Mouse (Mus musculus) left cerebral cortex, adult 18-20 months (tissue): ENCODE data around the gene Gm49342. TPM values are rescaled to one million over a fixed set of nuclear protein-coding genes. Genes with fewer than 3 reads are reported as not detected.
"Not testable (repeated sequence)": the region's sequence is repeated elsewhere in the genome, so short reads cannot be mapped to it uniquely, and the experiment has no call there.

Experiments
- DNase-seq, 2 experiments: peaks; one replicate each; pipeline ENCODE4 v3.0.0; 2021 to 2022; ENCODE audit warnings: low spot score in 2 of 2, mixed read lengths in 1 of 2
- total RNA-seq, 2 experiments: library from RNA; stranded (reverse); gene quantifications; 2 replicates each; pipeline ENCODE4 v1.2.3; 2021

The Gm49342 gene
- total RNA-seq, 2 experiments from 2014 or later, result 5.3 to 10.1 TPM

DNA sequence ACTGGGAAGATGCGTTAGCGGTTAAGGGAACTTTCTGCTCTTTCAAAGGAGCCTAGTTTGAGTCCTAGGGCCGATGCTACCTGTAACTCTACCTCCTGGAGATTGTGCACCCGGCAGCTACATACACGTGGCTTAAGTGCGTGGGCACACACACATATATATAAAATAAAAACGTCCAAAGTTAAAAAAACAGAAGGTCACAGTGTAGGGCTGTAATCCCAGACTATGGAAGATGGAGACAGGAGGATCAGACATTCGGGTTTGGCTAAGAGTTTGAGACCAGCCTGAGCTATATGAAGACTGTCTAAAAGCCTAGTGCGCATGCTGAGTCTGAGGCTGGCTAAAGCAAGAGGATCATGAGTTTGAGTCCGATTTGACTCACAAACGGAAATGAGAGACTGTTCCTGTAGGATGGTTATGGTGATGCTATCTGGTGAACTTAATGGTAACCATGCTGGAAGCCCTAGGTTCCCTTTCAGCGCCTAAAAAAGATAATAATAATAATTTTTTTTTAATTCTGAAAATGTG lies 12.8 kb upstream of the Gm49342 start:
- no peak for DNase-seq

DNA sequence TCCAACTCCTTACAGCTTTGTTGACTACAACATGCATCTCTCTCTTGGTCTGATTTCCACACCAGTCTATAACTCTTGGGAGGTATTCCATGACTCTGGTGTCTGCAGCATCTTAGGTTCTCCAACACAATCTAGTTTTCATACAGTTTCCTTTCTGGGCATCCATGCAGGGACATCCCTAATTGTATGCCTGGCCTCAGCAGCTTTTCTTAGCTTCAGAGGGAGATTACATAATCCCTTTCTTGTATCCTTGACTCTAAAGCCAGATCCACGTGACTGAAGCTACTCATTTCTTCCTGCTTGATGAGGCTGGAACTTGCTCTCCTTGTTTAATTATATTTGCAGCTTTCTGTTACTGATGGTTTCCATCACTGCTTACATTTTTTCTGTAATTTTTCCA lies 7.7 kb upstream of the Gm49342 start:
- DNase-seq, result no peak

DNA sequence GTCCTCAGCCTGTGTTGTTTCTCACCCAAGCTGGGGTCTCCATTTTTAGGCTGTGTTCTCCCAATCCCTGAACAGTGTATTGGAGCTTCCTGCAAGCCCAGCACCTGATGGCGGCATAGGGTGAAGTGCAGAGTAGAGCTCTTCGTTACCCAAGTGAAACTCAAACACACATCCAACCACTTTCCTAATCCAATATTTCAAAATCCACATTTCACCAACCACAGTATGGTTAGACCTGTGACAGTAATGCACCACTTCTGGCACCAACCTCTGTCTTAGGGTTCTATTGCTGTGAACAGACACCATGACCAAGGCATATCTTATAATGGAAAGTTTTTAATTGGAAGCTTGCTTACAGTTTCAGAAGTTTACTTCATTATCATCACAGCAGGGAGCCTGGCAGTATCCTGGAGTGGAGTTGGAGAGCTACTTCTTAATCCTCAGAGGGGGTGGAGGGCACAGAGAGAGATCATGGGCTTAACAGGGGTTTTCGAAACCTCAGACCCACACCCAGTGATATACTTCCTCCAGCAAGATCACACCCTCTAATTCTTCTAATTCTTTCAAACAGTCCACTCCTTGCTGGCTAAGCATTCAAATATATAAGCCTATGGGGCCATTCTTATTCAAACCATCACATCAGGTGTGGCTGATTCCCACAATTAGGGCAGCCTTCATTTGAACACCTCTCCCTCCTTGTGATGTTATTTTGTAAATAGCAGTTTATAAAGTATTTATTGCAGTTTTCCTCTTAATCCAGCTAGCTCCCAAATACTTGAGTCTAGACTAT lies 6.0 kb upstream of the Gm49342 start:
- DNase-seq, result no peak

DNA sequence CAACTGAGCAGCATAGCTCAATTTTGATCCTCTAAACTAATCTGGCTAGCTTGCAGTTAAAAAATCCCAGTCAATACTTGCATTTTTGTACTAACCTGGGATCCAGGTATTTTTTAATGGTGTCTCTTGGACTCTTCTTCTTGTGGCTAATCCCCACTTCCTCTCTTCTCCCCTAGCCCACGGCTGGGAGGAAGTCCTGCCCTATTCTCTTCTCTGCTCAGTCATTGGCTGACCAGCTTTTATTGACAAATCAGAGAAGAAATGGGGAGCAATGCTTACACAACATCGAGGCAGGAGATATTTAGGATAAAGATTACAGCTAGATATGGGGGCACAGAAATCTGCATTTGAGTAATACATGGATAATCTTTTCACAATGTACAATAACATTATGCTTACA lies 5.4 kb upstream of the Gm49342 start:
- DNase-seq, result no peak

DNA sequence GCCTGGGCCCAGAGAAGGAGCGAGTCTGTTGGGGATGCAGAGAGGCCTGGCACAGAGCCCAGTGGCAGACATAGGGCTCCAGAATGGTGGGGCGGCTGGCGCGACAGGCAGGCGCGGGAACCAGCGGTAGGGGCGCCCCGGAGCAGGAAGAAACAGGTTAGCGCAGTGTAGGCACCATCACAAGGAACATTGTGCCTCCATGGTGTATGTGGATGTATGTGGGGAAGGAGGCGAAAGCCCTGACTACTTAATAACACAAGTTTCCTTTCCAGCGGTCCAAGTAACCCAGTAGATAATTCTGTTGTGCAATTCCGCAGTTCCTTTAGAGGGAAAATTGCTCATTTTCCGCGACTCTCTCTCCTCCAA lies 334 bp downstream of the Gm49342 start:
- not testable (repeated sequence) for DNase-seq

DNA sequence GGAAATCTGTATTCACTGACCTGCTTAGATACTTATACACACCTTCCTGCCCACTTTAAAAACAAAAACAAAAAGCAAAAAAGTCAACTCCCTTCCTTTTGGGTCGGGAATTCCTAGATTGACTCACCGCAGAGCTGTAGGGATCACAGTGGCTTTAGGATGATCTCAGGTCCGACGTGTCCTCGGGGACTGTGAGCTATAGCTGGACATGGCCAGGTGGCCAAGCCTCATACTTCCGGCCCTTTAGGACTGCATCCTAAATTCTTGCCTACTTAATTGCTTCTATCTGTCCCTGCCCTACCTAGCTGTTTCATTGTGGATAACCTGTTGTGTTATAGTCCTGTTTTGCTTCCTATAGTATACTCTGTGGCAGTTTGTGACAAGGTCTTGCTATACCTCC lies 764 bp downstream of the Gm49342 start:
- DNase-seq, result not testable (repeated sequence)

DNA sequence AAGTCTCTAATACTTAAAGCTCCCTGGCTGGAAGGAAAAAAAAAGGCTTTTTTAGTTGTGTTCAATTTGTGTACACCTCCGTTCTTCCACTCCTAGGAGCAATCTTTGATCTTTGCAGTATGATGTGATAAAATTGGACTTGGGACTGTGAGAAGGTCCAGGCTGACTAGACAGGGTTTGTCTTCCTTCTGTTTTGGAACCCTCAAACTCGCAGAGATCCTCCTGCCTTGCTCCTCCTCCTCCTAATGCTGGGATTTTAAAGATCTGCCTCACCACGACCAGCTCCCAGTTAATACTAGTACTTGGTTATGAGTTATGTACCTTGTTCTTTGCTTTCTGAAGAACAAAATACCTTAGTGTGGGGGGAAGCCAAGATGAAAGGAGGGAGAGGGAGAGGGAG lies 1.2 kb downstream of the Gm49342 start:
- DNase-seq, result not testable (repeated sequence)

DNA sequence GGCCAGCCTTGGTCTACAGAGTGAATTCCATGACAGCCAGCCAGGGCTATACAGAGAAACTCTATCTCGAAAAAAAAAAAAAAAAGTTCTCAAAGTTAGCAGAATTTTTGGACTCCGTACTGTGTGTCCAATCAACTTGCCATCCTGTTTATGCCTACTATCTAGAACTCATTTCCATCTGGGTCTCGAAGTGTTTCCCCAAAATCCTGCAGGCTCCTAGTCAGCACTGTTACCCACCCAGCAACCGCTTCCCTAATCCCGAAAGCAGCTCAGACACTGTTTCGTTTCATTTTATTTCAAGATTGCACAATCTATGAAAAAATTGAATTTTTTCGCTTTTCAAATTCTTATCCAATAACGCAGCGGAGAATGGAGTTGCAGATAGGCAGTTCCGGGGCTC lies 11.2 kb downstream of the Gm49342 start:
- no peak for DNase-seq

DNA sequence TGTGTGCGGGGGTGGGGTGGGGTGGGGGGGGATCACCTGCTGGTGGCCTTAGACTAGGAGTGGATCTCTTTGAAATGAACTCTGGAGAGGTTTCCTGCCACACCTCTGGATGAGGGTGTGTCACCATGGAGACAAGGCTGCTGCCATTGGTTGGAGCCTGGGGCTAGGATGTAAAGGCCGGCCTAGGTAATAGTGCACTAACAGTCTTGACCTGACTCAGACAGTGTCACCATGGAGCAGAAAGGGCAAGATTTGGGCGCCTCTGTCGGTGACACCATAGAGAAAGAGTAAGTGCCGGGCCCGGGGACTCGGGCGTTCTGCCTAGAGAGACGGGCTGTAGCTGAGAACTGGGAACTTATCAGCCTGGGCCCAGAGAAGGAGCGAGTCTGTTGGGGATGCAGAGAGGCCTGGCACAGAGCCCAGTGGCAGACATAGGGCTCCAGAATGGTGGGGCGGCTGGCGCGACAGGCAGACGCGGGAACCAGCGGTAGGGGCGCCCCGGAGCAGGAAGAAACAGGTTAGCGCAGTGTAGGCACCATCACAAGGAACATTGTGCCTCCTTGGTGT lies 11.7 kb downstream of the Gm49342 start, which contains the start of gene Pnp2:
TSS of gene Pnp2 (plus strand) at position 51 of the 567 bp plus-strand sequence.
- DNase-seq, result peak in 1 of 2 experiments; percentile 29

DNA sequence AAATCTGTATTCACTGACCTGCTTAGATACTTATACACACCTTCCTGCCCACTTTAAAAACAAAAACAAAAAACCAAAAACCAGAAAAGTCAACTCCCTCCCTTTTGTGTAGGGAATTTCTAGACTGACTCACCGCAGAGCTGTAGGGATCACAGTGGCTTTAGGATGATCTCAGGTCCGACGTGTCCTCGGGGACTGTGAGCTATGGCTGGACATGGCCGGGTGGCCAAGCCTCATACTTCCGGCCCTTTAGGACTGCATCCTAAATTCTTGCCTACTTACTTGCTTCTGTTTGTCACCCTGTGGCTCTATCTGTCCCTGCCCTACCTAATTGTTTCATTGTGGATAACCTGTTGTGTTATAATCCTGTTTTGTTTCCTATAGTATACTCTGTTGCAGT lies 12.4 kb downstream of the Gm49342 start:
- not testable (repeated sequence) for DNase-seq

DNA sequence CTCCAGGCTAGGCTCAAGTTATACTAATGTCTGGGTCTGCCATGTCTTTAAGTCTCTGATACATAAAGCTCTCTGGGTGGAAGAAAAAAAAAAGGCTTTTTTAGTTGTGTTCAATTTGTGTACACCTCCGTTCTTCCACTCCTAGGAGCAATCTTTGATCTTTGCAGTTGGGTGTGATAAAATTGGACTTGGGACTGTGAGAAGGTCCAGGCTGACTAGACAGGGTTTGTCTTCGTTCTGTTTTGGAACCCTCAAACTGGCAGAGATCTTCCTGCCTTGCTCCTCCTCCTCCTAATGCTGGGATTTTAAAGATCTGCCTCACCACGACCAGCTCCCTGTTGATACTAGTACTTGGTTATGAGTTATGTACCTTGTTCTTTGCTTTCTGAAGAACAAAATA lies 12.8 kb downstream of the Gm49342 start:
- not testable (repeated sequence) for DNase-seq

DNA sequence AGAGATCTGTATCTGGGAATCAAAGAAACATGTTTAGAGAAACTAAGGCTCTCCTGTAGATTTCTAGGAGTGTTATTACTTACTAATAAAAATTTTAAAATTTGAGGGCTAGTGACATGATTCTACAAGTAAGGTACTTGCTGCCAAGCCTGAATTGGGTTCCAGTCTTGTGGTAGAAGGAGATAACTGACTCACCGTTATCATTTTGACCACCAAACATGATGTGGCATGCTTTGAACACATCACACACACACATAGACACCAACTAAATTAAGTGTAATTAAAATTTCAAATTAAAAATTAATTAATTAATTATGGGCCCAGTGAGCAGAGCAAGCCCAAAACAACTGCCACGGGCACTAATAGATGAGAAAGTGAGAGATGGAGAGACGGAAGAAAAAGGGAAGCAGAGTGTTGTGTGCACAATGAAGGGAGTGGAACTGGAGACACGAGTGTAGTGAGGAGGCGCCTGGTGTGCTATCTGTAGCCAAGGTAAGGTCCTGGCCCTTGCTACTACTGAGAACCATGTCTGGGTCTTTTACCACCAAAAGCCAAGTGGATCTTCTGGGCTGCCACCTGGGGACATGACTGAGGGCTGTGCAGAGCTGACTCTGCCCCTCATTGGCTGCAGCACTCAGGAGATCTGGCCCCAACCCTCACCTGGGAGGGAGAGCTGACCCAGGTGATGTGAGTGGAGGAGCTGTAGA lies 14.1 kb downstream of the Gm49342 start:
- not testable (repeated sequence) for DNase-seq

DNA sequence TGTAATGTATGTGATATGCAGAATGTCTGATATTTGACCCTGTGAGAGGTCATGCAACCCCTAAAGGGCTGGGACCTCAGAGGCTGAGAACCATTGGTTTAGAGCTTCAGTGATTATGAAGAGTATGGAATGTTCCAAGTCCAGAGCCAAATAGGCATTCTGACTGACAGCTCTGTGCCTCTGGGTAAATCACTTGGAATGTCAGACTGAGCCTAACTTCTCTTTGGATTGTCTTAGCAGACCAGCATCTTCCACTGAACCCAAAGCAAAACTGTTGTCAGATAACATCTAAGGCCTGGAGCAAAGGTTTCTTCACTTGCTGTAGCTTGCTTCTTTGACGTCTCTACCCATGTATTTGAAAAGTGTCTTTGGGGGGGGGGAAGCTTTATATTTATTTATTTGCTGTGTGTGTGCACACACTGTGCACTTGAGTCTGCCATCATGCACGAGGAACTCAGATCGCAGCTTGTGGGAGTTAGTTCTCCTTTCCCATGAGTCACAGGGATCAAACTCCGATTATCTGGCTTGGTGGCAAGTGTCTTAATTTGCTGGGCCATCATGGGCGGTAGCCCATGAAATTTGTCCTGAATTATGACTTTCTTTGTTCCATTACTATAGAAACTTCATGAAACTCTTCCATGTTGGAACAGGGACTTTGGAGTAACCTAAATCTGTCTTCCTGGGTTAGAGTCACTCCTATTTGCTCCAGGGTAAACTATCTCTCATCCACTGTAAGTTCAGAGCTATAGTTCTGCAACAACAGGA lies 24.1 kb downstream of the Gm49342 start:
- no peak for DNase-seq

DNA sequence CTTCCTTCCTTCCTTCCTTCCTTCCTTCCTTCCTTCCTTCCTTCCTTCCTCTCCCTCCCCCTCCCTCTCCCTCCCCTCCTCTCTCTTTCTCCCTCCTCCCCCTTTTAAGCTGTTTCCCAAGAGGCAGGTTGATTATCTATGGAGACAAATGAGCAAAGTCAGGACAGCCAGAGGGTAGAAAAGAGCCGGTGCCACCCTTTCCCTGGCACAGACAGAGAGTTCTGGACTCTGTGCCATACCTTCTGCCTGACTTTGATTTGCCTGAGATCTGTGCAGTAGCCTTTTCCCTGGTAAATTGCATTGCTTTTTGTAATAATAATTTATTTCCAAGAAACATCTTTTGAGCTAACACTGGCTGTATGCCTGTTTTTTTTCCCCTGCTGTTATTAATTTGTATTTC lies 24.7 kb downstream of the Gm49342 start:
- no peak for DNase-seq

DNA sequence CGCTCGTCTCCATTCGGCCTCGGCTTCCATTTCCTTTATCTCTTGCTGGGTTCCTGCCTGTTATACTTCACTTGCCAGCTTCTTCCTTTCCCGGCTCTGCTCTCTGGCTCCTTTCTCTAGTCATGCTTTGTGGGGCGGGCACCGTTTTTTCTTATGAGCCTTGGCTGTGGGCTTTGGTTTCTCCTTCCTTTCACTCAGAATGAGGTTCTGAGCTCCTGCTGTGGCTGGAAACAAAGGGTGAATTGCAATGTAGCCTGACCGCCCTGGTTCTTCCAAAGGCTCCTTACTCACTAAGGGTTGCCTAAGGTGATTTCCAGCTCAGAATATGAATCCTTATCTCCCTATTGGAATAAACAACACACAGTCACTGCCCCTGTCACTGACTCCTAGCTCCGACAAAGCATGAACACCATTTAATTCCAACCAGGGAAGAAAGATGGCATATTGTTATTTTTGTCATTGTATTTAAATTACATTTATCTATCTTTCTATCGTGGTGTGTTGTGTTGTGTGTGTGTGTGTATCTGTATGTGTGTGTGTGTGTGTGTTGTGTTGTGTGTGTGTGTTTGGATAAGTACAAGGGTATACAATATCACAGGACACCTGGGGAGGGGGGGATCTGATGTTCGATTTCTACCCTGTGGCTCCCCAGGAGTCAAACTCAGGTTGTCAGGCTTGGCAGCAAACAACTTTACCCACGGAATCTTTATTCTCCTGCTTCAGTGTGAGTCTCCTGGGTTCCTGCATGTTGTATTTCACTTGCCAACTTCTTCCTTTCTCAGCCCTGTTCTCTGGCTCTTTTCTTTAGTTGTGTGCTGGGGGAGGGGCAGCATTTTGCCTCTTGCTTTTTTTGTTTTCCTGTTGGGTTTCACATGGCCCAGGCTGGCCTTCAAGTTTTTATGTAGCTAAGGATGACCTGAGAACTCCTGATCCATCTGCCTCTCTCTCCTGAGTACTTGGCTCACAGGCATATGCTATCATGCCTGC lies 25.5 kb downstream of the Gm49342 start:
- peak in 1 of 2 experiments; percentile 23 for DNase-seq

DNA sequence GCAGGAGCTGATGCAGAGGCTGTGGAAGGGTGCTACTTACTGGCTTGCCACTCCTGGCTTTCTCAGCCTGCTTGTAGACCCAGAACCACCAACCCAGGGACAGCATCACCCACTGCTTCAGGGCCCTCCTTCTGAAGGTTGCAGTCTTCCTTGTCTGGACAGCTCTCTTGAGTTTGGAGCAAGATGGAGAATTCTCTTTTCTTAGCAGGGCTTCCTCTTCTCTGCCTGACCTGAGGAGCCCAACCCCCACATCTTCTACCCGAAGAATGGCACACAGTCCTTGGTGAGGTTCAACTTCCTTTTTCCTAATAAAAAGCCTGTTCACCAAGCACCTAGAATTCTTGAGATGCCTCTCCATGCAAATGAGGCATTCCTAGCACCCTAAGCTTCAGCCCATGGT lies 26.5 kb downstream of the Gm49342 start:
- no peak for DNase-seq

DNA sequence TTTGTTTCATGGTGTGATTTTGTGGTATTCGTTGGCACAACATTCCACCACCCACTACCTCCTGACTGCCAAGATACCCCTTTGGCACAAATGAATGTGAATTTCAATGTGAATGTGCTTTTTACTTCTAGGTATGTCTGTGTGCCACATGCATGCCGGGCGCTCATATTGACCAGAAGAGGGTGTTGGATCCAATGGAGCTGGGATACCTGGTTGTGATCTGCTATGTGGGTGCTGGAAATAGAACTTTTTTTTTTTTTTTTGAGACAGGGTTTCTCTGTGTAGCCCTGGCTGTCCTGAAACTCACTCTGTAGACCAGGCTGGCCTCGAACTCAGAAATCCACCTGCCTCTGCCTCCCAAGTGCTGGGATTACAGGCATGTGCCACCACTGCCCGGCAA lies 28.7 kb downstream of the Gm49342 start:
- not testable (repeated sequence) for DNase-seq

DNA sequence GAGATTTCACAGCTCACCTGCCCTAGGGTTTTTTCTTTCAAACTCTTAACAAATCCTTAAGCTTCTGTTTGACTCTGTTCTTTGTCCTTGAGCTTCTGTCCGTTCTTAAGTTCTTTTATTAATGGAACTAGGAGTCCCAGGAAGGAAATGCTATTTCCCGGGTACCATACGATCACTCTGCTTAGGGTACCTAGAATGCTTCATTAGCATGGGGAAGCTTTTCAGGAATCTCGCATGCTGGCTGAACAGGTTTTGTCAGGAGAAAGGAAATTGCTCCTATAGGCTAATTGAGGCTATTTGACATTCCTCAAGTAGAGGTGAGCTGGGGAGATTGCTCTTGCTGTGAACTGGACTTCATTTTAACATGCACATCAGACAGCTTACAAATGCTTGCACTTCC lies 29.4 kb downstream of the Gm49342 start:
- no peak for DNase-seq

DNA sequence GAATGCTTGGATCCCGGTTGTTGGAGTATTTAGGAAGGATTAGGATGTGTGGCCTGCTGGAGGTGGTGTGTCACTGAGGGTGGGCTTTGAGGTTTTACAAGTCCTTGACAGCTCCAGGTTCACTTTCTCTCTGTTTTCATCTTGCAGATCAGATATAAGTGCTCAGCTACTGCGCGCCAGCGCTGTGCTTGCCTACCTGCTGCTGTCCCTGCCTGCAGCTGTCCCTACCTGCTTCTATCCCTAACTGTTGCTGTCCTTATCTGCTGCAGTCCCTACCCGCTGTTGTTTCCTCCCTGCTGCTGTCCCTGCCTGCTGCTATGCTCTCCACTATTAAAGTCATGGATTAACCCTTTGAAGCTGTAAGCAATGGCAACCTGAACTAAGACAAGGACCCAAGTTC lies 30.7 kb downstream of the Gm49342 start:
- DNase-seq, result no peak

DNA sequence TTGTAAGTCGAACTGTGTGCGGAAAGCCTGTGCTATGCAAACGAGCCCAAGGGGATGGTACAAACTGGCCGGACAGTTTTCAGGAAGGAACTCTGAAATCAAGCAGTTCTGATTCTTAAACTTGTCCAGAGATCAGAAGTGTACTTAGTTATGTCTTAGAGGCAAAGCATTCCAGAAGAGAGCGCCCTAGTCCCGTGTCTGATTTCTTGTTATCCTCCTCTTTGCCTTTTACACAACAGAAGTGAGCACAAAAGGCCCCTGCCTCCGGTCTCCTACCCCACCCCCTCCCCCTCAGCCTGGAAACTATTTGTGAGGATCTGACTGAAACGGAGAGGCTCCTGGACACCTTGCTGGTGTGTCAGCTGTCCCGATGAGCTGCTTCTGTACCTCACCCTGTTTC lies 32.4 kb downstream of the Gm49342 start:
- no peak for DNase-seq
